Mouse (Mus musculus) intestine, embryonic 15.5 days (tissue): ENCODE results near the gene Gdf7. TPM values are rescaled to one million over a fixed set of nuclear protein-coding genes. Genes with fewer than 3 reads are reported as not detected.
A peak's percentile ranks its signal among the peaks of the same experiment; 100 is the strongest.

Experiments
- ATAC-seq: fragments of 200-750 bp; cut with Nextera tagmentation; 2 replicates; pipeline ENCODE4 v1.8.0; 2017; ENCODE audit warnings: moderate TSS enrichment, moderate library complexity
- H3K27ac ChIP-seq: fragments of 300-500 bp; sonication (generic); 2 replicates; pipeline ENCODE4 v1.5.1; 2015; ENCODE audit warnings: mild to moderate bottlenecking, inconsistent platforms
- H3K27me3 ChIP-seq: fragments of 300-500 bp; sonication (generic); replicated peaks from 2 replicates; pipeline ENCODE4 v1.6.1; 2015; ENCODE audit warnings: inconsistent platforms
- H3K36me3 ChIP-seq: fragments of 300-500 bp; sonication (generic); 2 replicates; pipeline ENCODE4 v1.6.1; 2015; ENCODE audit warnings: inconsistent platforms
- H3K4me1 ChIP-seq: fragments of 300-500 bp; sonication (generic); replicated peaks from 2 replicates; pipeline ENCODE4 v1.6.1; 2015; ENCODE audit warnings: inconsistent platforms
- H3K4me2 ChIP-seq: fragments of 300-500 bp; sonication (generic); replicated peaks from 2 replicates; pipeline ENCODE4 v1.6.1; 2015; ENCODE audit warnings: mild to moderate bottlenecking, inconsistent platforms
- H3K4me3 ChIP-seq: fragments of 300-500 bp; sonication (generic); replicated peaks from 2 replicates; pipeline ENCODE4 v1.5.1; 2015; ENCODE audit warnings: inconsistent platforms
- H3K9ac ChIP-seq: fragments of 300-500 bp; sonication (generic); 2 replicates; pipeline ENCODE4 v1.6.1; 2015; ENCODE audit warnings: inconsistent platforms
- H3K9me3 ChIP-seq: fragments of 300-500 bp; sonication (generic); 2 replicates; pipeline ENCODE4 v1.6.1; 2016; ENCODE audit warnings: inconsistent platforms
- whole genome bisulfite sequencing: fragments of 180-500 bp; shearing (Covaris S2); methylation state at CpG from one replicate; pipeline ENCODE4 v1.1.7; 2015; 5-methylcytosine and 5-hydroxymethylcytosine counted together
- polyA plus RNA-seq: library from polyadenylated mRNA; unstranded; fragments of >200 nt; fragmentation: Nextera tagmentation; extraction: Ambion mirVana; gene quantifications from 2 replicates; pipeline ENCODE4 v1.2.1, GENCODE M21; 2015

Gene Gdf7
- polyA plus RNA-seq, 1 experiment from 2014 or later = not detected

- peak overlapping the region; percentile 36 for H3K9ac ChIP-seq
- no peak overlapping the region for H3K27ac ChIP-seq
- 7% methylated on average over 46 of the region's 46 CpGs for WGBS
These were observed 541 bp downstream of the Gdf7 start for GRCm38 (mm10) chr12:8301011-8301814.

GRCm38 (mm10) chr12:8300521-8300920 lies 1.2 kb downstream of the Gdf7 start:
- no peak for ATAC-seq
- WGBS = 47% methylated on average over 5 of the region's 5 CpGs

More at GRCm38 (mm10) chr12:8301011-8301814, 541 bp downstream of the Gdf7 start:
- H3K4me3 ChIP-seq = peak overlapping the region; percentile 42
- H3K4me2 ChIP-seq = peak overlapping the region; percentile 87
- 0 out of 2 replicates have a peak, but pooled peaks have one; percentile 1 for ATAC-seq
- H3K9me3 ChIP-seq = no peaks in the 10 kb centered on the region
- H3K27me3 ChIP-seq = peaks cover 94% of the 10 kb centered on the region
- H3K4me1 ChIP-seq = peaks cover 30% of the 10 kb centered on the region
- H3K36me3 ChIP-seq = no peaks in the 10 kb centered on the region

GRCm38 (mm10) chr12:8300111-8300480 lies 1.7 kb downstream of the Gdf7 start:
- no peak for ATAC-seq
- Histone ChIP-seq H3K4me1 (peaks cover 30% of the 10 kb centered on the region), H3K36me3 (no peaks in the 10 kb centered on the region), H3K4me2 (no peak overlapping the region), H3K9me3 (no peaks in the 10 kb centered on the region), H3K4me3 (no peak overlapping the region), H3K27ac (no peak overlapping the region), H3K27me3 (peaks cover 93% of the 10 kb centered on the region), H3K9ac (no peak overlapping the region)
- WGBS = 26% methylated on average over 10 of the region's 10 CpGs

More at GRCm38 (mm10) chr12:8300521-8300920, 1.2 kb downstream of the Gdf7 start:
- Histone ChIP-seq H3K27ac (no peak overlapping the region), H3K9ac (no peak overlapping the region), H3K4me1 (peaks cover 30% of the 10 kb centered on the region), H3K27me3 (peaks cover 93% of the 10 kb centered on the region), H3K4me3 (no peak overlapping the region), H3K9me3 (no peaks in the 10 kb centered on the region), H3K4me2 (no peak overlapping the region), H3K36me3 (no peaks in the 10 kb centered on the region)

- 8% methylated on average over 34 of the region's 34 CpGs for WGBS
- no peak for ATAC-seq
- no peak overlapping the region for H3K4me2 ChIP-seq
- H3K36me3 ChIP-seq = no peaks in the 10 kb centered on the region
- peaks cover 94% of the 10 kb centered on the region for H3K27me3 ChIP-seq
- no peaks in the 10 kb centered on the region for H3K9me3 ChIP-seq
- H3K9ac ChIP-seq = no peak overlapping the region
- peaks cover 30% of the 10 kb centered on the region for H3K4me1 ChIP-seq
- peak overlapping the region; percentile 34; the same call in 1 of the 2 replicates for H3K4me3 ChIP-seq
- H3K27ac ChIP-seq = no peak overlapping the region
These were observed 2.3 kb downstream of the Gdf7 start for GRCm38 (mm10) chr12:8299143-8300110.

- Histone ChIP-seq H3K9ac (no peak overlapping the region), H3K9me3 (no peaks in the 10 kb centered on the region), H3K4me3 (peak overlapping the region; percentile 34), H3K36me3 (no peaks in the 10 kb centered on the region), H3K4me2 (peak overlapping the region; percentile 68), H3K27ac (no peak overlapping the region), H3K4me1 (peaks cover 30% of the 10 kb centered on the region), H3K27me3 (peaks cover 86% of the 10 kb centered on the region)
- 2% methylated on average over 85 of the region's 85 CpGs for WGBS
- ATAC-seq = 0 out of 2 replicates have a peak, but pooled peaks have one; percentile 5
These were observed 3.2 kb downstream of the Gdf7 start for GRCm38 (mm10) chr12:8298361-8299142.

GRCm38 (mm10) chr12:8297586-8298214 lies 4.1 kb downstream of the Gdf7 start:
- Histone ChIP-seq H3K36me3 (no peaks in the 10 kb centered on the region), H3K27ac (no peak overlapping the region), H3K9ac (no peak overlapping the region), H3K4me2 (peak overlapping the region; percentile 68), H3K4me3 (peak overlapping the region; percentile 34), H3K9me3 (no peaks in the 10 kb centered on the region), H3K27me3 (peaks cover 77% of the 10 kb centered on the region), H3K4me1 (peaks cover 30% of the 10 kb centered on the region)
- WGBS = 6% methylated on average over 34 of the region's 34 CpGs
- 0 out of 2 replicates have a peak, but pooled peaks have one; percentile 2 for ATAC-seq

- peaks cover 62% of the 10 kb centered on the region for H3K27me3 ChIP-seq
- WGBS = 87% methylated on average over 2 of the region's 2 CpGs
- H3K9me3 ChIP-seq = no peaks in the 10 kb centered on the region
- H3K27ac ChIP-seq = no peak overlapping the region
- no peaks in the 10 kb centered on the region for H3K36me3 ChIP-seq
- no peak overlapping the region for H3K9ac ChIP-seq
- H3K4me2 ChIP-seq = no peak overlapping the region
- H3K4me1 ChIP-seq = peaks cover 17% of the 10 kb centered on the region; the same call in 1 of the 2 replicates
- no peak overlapping the region for H3K4me3 ChIP-seq
- ATAC-seq = no peak
These were observed 5.6 kb downstream of the Gdf7 start for GRCm38 (mm10) chr12:8296154-8296553.

- Histone ChIP-seq H3K4me3 (no peak overlapping the region), H3K27me3 (peaks cover 54% of the 10 kb centered on the region), H3K4me1 (peaks cover 17% of the 10 kb centered on the region; the same call in 1 of the 2 replicates), H3K4me2 (no peak overlapping the region), H3K9me3 (no peaks in the 10 kb centered on the region), H3K9ac (no peak overlapping the region), H3K27ac (no peak overlapping the region), H3K36me3 (no peaks in the 10 kb centered on the region)
- WGBS = 42% methylated on average over 6 of the region's 6 CpGs
- ATAC-seq = no peak
These were observed 6.3 kb downstream of the Gdf7 start for GRCm38 (mm10) chr12:8295307-8295913.

GRCm38 (mm10) chr12:8291157-8291853 lies 10.4 kb downstream of the Gdf7 start:
- H3K4me3 ChIP-seq = no peak overlapping the region
- no peak for ATAC-seq

GRCm38 (mm10) chr12:8289499-8289898 lies 12.3 kb downstream of the Gdf7 start:
- no peak overlapping the region for H3K4me2 ChIP-seq
- H3K36me3 ChIP-seq = no peaks in the 10 kb centered on the region
- 92% methylated on average over 8 of the region's 8 CpGs for WGBS
- H3K27ac ChIP-seq = no peak overlapping the region
- no peaks in the 10 kb centered on the region for H3K4me1 ChIP-seq
- H3K9me3 ChIP-seq = no peaks in the 10 kb centered on the region
- H3K27me3 ChIP-seq = 0 out of 2 replicates have a peak, but pooled peaks cover under 1% of the 10 kb centered on the region
- H3K4me3 ChIP-seq = no peak overlapping the region
- H3K9ac ChIP-seq = no peak overlapping the region
- ATAC-seq = no peak

More at GRCm38 (mm10) chr12:8291157-8291853, 10.4 kb downstream of the Gdf7 start:
- WGBS = 69% methylated on average over 15 of the region's 15 CpGs
- Histone ChIP-seq H3K4me2 (no peak overlapping the region), H3K4me1 (no peaks in the 10 kb centered on the region), H3K9me3 (no peaks in the 10 kb centered on the region), H3K27me3 (peaks cover 15% of the 10 kb centered on the region), H3K36me3 (no peaks in the 10 kb centered on the region), H3K9ac (no peak overlapping the region), H3K27ac (no peak overlapping the region)
